Comparison of ENCODE assay signal across 18 mouse cellular contexts in the genomic region with DNA sequence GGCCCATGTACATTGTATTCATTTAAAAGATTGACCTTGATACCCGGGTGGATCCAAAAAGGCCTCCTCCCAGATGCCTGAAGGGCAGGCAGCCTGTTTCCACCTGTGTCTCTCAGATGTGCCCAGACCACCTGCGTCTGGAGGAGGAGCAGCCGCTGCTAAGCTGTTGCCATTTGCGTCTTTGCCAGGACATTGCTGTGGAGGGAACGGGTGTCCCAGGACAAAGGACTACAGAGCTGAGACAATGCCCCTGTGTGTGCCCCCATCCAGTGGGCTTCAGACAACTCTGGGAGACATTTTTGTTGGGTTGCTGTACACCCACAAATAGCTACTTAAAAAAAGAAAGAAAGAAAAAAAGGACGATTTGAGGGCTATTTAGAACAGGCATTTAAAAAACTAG. TPM values are rescaled to one million over a fixed set of nuclear protein-coding genes. Genes with fewer than 3 reads are reported as not detected.
A peak's percentile ranks its signal among the peaks of the same experiment; 100 is the strongest.
DNase-seq lines count a peak whose midpoint lies in the region; ATAC-seq lines count a peak whose summit lies in the region.
"Had no signal": no experiment of that assay in that cellular context is flagged by ENCODE, and none has a peak within 500 bp of the region (broad histone marks: within the 10 kb centered on the region; RNA-seq: fewer than 3 reads in every experiment).

No protein-coding gene starts in this region.

- ATAC-seq in monocyte, adult 5-6 weeks (replicated peaks; ENCODE audit: insufficient number of reproducible peaks, low FRiP score, low TSS enrichment, poor library complexity, severe bottlenecking), result no peak
- no peak for ATAC-seq in granulocyte monocyte progenitor cell, adult 5-6 weeks (replicated peaks; ENCODE audit: poor library complexity, severe bottlenecking)
- ATAC-seq: forebrain, postnatal 0 days; intestine, embryonic 15.5 days had no signal

- peak; percentile 30 for DNase-seq in layer of hippocampus, adult 11-12 months (ENCODE audit: low spot score)
- no peak for DNase-seq in layer of hippocampus, adult 9-10 months (ENCODE audit: low spot score)
- peak; percentile 20 for DNase-seq in Muller cell, postnatal 12 days (ENCODE audit: inconsistent ontology term)
- DNase-seq in brain, adult 2 months (ENCODE audit: low read depth, low spot score), result peak; percentile 85
- DNase-seq in layer of hippocampus, postnatal 36 days, result peak; percentile 19 to 23
- DNase-seq: adrenal gland, postnatal 10 days; cerebellum, adult 2 months; cerebellum, postnatal 14 days; forebrain, postnatal 0 days; gastrocnemius, adult 2 months; gastrocnemius, postnatal 25 days; heart, adult 18-20 months; heart, postnatal 10 days; heart, postnatal 4 days had no signal

RNA-seq across cellular contexts. Expression of a gene that starts 9.7 kb away (rescaled TPM):
- 100 to 1,000 TPM; 123 to 143 TPM for total RNA-seq in layer of hippocampus, postnatal 36 days (2021)
- total RNA-seq in monocyte, adult 5-6 weeks (2017), result 123 to 188 TPM (median 151 TPM) in 3 replicates
- 232 and 260 TPM in 2 replicates for total RNA-seq in granulocyte monocyte progenitor cell, adult 5-6 weeks (2014; fragmentation: Nextera tagmentation)
- total RNA-seq in granulocyte monocyte progenitor cell, adult 5-6 weeks (2017), result 84.9 and 94.7 TPM in 2 replicates

RNA-seq across cellular contexts. Expression of a gene that starts 35.2 kb away (rescaled TPM):
- total RNA-seq in layer of hippocampus, postnatal 36 days (2021), result under 1 TPM; 0.47 to 0.56 TPM
- not detected in 3 replicates for total RNA-seq in monocyte, adult 5-6 weeks (2017)
- total RNA-seq in granulocyte monocyte progenitor cell, adult 5-6 weeks (2014; fragmentation: Nextera tagmentation), result not detected in 2 replicates
- total RNA-seq in granulocyte monocyte progenitor cell, adult 5-6 weeks (2017), result not detected in 2 replicates
- total RNA-seq: common myeloid progenitor, adult 5-6 weeks; heart, adult 18-20 months had no signal
